Comparison of ENCODE assay signal across 30 mouse cellular contexts in the genomic region with DNA sequence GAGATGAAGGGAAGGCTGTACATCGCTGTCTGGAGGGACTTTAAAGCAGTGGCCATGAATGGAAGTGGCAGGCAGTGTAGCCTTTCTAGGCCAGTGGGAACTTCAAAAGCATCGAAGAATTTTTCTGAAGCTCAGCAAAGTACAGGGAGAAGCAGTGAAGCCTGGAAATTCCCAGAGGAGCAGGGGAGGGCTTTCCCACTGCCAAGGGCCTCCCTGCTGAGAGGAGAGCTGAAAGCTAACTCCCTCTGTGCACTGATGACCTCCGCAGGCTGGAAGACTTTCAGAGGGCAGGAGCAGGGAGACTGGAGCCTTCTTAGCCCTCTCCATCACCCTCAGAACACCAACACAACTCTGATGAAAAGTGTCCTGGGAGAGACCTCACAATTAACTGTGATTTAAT. TPM values are rescaled to one million over a fixed set of nuclear protein-coding genes. Genes with fewer than 3 reads are reported as not detected.
DNase-seq lines count a peak whose midpoint lies in the region; ATAC-seq and TF ChIP-seq lines count a peak whose summit lies in the region.
"Had no signal": no experiment of that assay in that cellular context is flagged by ENCODE, and none has a peak within 500 bp of the region (broad histone marks: within the 10 kb centered on the region; RNA-seq: fewer than 3 reads in every experiment).

No protein-coding gene starts in this region.

- DNase-seq in forebrain, embryonic 10.5 days (ENCODE audit: extremely low spot score, low spot score) = no peak
- no peak for DNase-seq in forebrain, embryonic 11.5 days (ENCODE audit: low spot score)
- peak; percentile 44 for DNase-seq in kidney, postnatal 0 days (ENCODE audit: low spot score)
- DNase-seq in kidney, adult 18-20 months = no peak
- DNase-seq in midbrain, postnatal 0 days (ENCODE audit: low spot score) = peak; percentile 3
- no peak for DNase-seq in midbrain, embryonic 11.5 days (ENCODE audit: low spot score, missing footprints)
- DNase-seq in mesoderm, embryonic 11.5 days (ENCODE audit: low read depth, low spot score) = peak; percentile 44
- DNase-seq: cerebellum, adult 8-10 months; cerebellum, postnatal 36 days; gastrocnemius, postnatal 25 days; heart, adult 2 months; left cerebral cortex, postnatal 4 days; lung, embryonic 14.5 days; thymus, postnatal 25 days had no signal

- H3K4me2 ChIP-seq in forebrain, embryonic 11.5 days (ENCODE audit: low read depth, low read length, severe bottlenecking) = no peak overlapping the region
- no peak overlapping the region for H3K4me2 ChIP-seq in kidney, postnatal 0 days (ENCODE audit: low read length)
- no peak overlapping the region for H3K4me2 ChIP-seq in midbrain, postnatal 0 days (ENCODE audit: low read depth, low read length, poor library complexity, severe bottlenecking)
- no peak overlapping the region for H3K4me2 ChIP-seq in midbrain, embryonic 11.5 days
- H3K4me2 ChIP-seq: forebrain, embryonic 12.5 days; hindbrain, embryonic 13.5 days; limb, embryonic 15.5 days; lung, embryonic 14.5 days had no signal

- H3K9me3 ChIP-seq in forebrain, embryonic 10.5 days = no peaks in the 10 kb centered on the region
- no peaks in the 10 kb centered on the region for H3K9me3 ChIP-seq in forebrain, embryonic 11.5 days (ENCODE audit: control insufficient read depth, low read length)
- no peaks in the 10 kb centered on the region for H3K9me3 ChIP-seq in kidney, postnatal 0 days (replicated peaks; ENCODE audit: low read length)
- H3K9me3 ChIP-seq in midbrain, postnatal 0 days (ENCODE audit: low read length) = no peaks in the 10 kb centered on the region
- H3K9me3 ChIP-seq in midbrain, embryonic 11.5 days (ENCODE audit: control insufficient read depth, low read length) = no peaks in the 10 kb centered on the region
- H3K9me3 ChIP-seq: forebrain, embryonic 12.5 days; hindbrain, embryonic 13.5 days; limb, embryonic 15.5 days had no signal

- no peak for ATAC-seq in forebrain, embryonic 11.5 days (replicated peaks; ENCODE audit: low FRiP score)
- ATAC-seq in kidney, postnatal 0 days (replicated peaks; ENCODE audit: low FRiP score, low read depth) = no peak
- ATAC-seq in midbrain, postnatal 0 days (ENCODE audit: low FRiP score) = no peak
- no peak for ATAC-seq in midbrain, embryonic 11.5 days (ENCODE audit: low FRiP score)
- ATAC-seq in megakaryocyte-erythroid progenitor cell, adult 5-6 weeks (replicated peaks; ENCODE audit: low FRiP score, low TSS enrichment, poor library complexity, severe bottlenecking) = no peak
- ATAC-seq: activated CD4-positive, CD25-positive, alpha-beta regulatory T cell, adult 4 months; inflammation-experienced regulatory T-cells, adult 6 months had no signal

- H3K4me3 ChIP-seq in forebrain, embryonic 10.5 days = no peak overlapping the region
- H3K4me3 ChIP-seq in forebrain, embryonic 11.5 days (ENCODE audit: low read depth, low read length) = no peak overlapping the region
- no peak overlapping the region for H3K4me3 ChIP-seq in kidney, postnatal 0 days (replicated peaks; ENCODE audit: low read depth, low read length)
- no peak overlapping the region for H3K4me3 ChIP-seq in midbrain, postnatal 0 days (ENCODE audit: low read depth, low read length)
- H3K4me3 ChIP-seq in midbrain, embryonic 11.5 days (ENCODE audit: low read depth, low read length) = no peak overlapping the region
- H3K4me3 ChIP-seq: forebrain, embryonic 12.5 days; heart, adult 2 months; hindbrain, embryonic 13.5 days; limb, embryonic 15.5 days had no signal

- WGBS in forebrain, embryonic 10.5 days = 39% methylated on average over 3 of the region's 3 CpGs
- WGBS in forebrain, embryonic 11.5 days = 28% methylated on average over 3 of the region's 3 CpGs
- WGBS in kidney, postnatal 0 days = 16% methylated on average over 3 of the region's 3 CpGs
- 21% methylated on average over 3 of the region's 3 CpGs for WGBS in midbrain, postnatal 0 days
- WGBS in midbrain, embryonic 11.5 days = 40% methylated on average over 3 of the region's 3 CpGs

- no peak for TF ChIP-seq CTCF in kidney, postnatal 0 days (IDR thresholded peaks at IDR 0.05; ENCODE audit: low read depth)
- TF ChIP-seq CTCF in midbrain, postnatal 0 days (IDR thresholded peaks at IDR 0.05) = no peak

- H3K9ac ChIP-seq in forebrain, embryonic 11.5 days (ENCODE audit: low read length) = no peak overlapping the region
- no peak overlapping the region for H3K9ac ChIP-seq in kidney, postnatal 0 days (ENCODE audit: low read depth, low read length)
- H3K9ac ChIP-seq in midbrain, postnatal 0 days (replicated peaks; ENCODE audit: low read length, poor library complexity, severe bottlenecking) = no peak overlapping the region
- no peak overlapping the region for H3K9ac ChIP-seq in midbrain, embryonic 11.5 days (ENCODE audit: low read length)
- H3K9ac ChIP-seq: forebrain, embryonic 12.5 days; hindbrain, embryonic 13.5 days; limb, embryonic 15.5 days; liver, embryonic 14.5 days; lung, embryonic 14.5 days had no signal

- H3K4me1 ChIP-seq in forebrain, embryonic 10.5 days = peaks cover 5% of the 10 kb centered on the region
- H3K4me1 ChIP-seq in forebrain, embryonic 11.5 days (replicated peaks; ENCODE audit: control insufficient read depth, insufficient read depth, low read length) = no peaks in the 10 kb centered on the region
- no peaks in the 10 kb centered on the region for H3K4me1 ChIP-seq in kidney, postnatal 0 days (replicated peaks; ENCODE audit: insufficient read depth, low read length)
- H3K4me1 ChIP-seq in midbrain, postnatal 0 days (ENCODE audit: insufficient read depth, low read length) = no peaks in the 10 kb centered on the region
- no peaks in the 10 kb centered on the region for H3K4me1 ChIP-seq in midbrain, embryonic 11.5 days (ENCODE audit: control insufficient read depth, insufficient read depth, low read length)
- H3K4me1 ChIP-seq: limb, embryonic 15.5 days had no signal

- no peaks in the 10 kb centered on the region for H3K27me3 ChIP-seq in forebrain, embryonic 10.5 days (ENCODE audit: poor library complexity, severe bottlenecking)
- no peaks in the 10 kb centered on the region for H3K27me3 ChIP-seq in forebrain, embryonic 11.5 days (ENCODE audit: control insufficient read depth, insufficient read depth, low read length)
- no peaks in the 10 kb centered on the region for H3K27me3 ChIP-seq in kidney, postnatal 0 days (ENCODE audit: insufficient read depth, low read length)
- no peaks in the 10 kb centered on the region for H3K27me3 ChIP-seq in midbrain, postnatal 0 days (ENCODE audit: insufficient read depth, low read length)
- no peaks in the 10 kb centered on the region for H3K27me3 ChIP-seq in midbrain, embryonic 11.5 days (ENCODE audit: control insufficient read depth, insufficient read depth, low read length)
- H3K27me3 ChIP-seq: forebrain, embryonic 12.5 days; hindbrain, embryonic 13.5 days; limb, embryonic 15.5 days had no signal

- peak overlapping the region; percentile 54; the same call in 1 of the 2 replicates for H3K27ac ChIP-seq in forebrain, embryonic 10.5 days
- no peak overlapping the region for H3K27ac ChIP-seq in forebrain, embryonic 11.5 days (ENCODE audit: low read depth, low read length)
- H3K27ac ChIP-seq in kidney, postnatal 0 days = no peak overlapping the region
- no peak overlapping the region for H3K27ac ChIP-seq in midbrain, postnatal 0 days (ENCODE audit: low read depth, low read length)
- H3K27ac ChIP-seq in midbrain, embryonic 11.5 days (ENCODE audit: low read depth, low read length) = no peak overlapping the region
- H3K27ac ChIP-seq: forebrain, embryonic 12.5 days; heart, adult 2 months; hindbrain, embryonic 13.5 days; limb, embryonic 15.5 days; liver, embryonic 14.5 days had no signal

- no peaks in the 10 kb centered on the region for H3K36me3 ChIP-seq in forebrain, embryonic 10.5 days (replicated peaks)
- H3K36me3 ChIP-seq in forebrain, embryonic 11.5 days (ENCODE audit: control insufficient read depth, insufficient read depth, low read length) = no peaks in the 10 kb centered on the region
- no peaks in the 10 kb centered on the region for H3K36me3 ChIP-seq in kidney, postnatal 0 days (ENCODE audit: insufficient read depth, low read length)
- H3K36me3 ChIP-seq in midbrain, postnatal 0 days (ENCODE audit: insufficient read depth, low read length) = no peaks in the 10 kb centered on the region
- no peaks in the 10 kb centered on the region for H3K36me3 ChIP-seq in midbrain, embryonic 11.5 days (ENCODE audit: control insufficient read depth, insufficient read depth, low read length)
- H3K36me3 ChIP-seq: forebrain, embryonic 12.5 days; hindbrain, embryonic 13.5 days; limb, embryonic 15.5 days had no signal

RNA-seq across cellular contexts. Expression of a gene that starts 27.0 kb away (rescaled TPM):
- not detected in 2 replicates for polyA plus RNA-seq in forebrain, embryonic 10.5 days (2016; fragmentation: Nextera tagmentation; extraction: Ambion mirVana)
- polyA plus RNA-seq in forebrain, embryonic 11.5 days (2014; fragmentation: Nextera tagmentation; extraction: Ambion mirVana) = not detected in 2 replicates
- 0.03 TPM in 1 of 2 replicates, not detected in the other for polyA plus RNA-seq in kidney, postnatal 0 days (2015; fragmentation: Nextera tagmentation; extraction: Ambion mirVana)
- not detected in 2 replicates for total RNA-seq in midbrain, postnatal 0 days (2014; rRNA removed)
- polyA plus RNA-seq in midbrain, postnatal 0 days (2015; fragmentation: Nextera tagmentation; extraction: Ambion mirVana) = not detected in 2 replicates
- not detected in 2 replicates for polyA plus RNA-seq in midbrain, embryonic 11.5 days (2014; fragmentation: Nextera tagmentation; extraction: Ambion mirVana)
- not detected in 2 replicates for total RNA-seq in megakaryocyte-erythroid progenitor cell, adult 5-6 weeks (2014; fragmentation: Nextera tagmentation)
- not detected in 2 replicates for total RNA-seq in megakaryocyte-erythroid progenitor cell, adult 5-6 weeks (2017)
- total RNA-seq: gastrocnemius, postnatal 25 days; heart, adult 2 months; heart, postnatal 25 days; layer of hippocampus, postnatal 10 days; left cerebral cortex, adult 8-10 months; left cerebral cortex, postnatal 4 days; MEL had no signal
- polyA plus RNA-seq: brain, embryonic 14.5 days; C2C12; forebrain, embryonic 12.5 days; heart, adult 2 months; hindbrain, embryonic 13.5 days; limb, embryonic 15.5 days; liver, embryonic 14.5 days; lung, embryonic 14.5 days; neural tube, embryonic 11.5 days; spleen, adult 2 months; testis, adult 2 months had no signal

RNA-seq across cellular contexts. Expression of a gene that starts 48.9 kb away (rescaled TPM):
- 55.2 and 59.0 TPM in 2 replicates for polyA plus RNA-seq in forebrain, embryonic 10.5 days (2016; fragmentation: Nextera tagmentation; extraction: Ambion mirVana)
- 56.7 and 58.3 TPM in 2 replicates for polyA plus RNA-seq in forebrain, embryonic 11.5 days (2014; fragmentation: Nextera tagmentation; extraction: Ambion mirVana)
- 57.6 and 66.5 TPM in 2 replicates for polyA plus RNA-seq in kidney, postnatal 0 days (2015; fragmentation: Nextera tagmentation; extraction: Ambion mirVana)
- total RNA-seq in midbrain, postnatal 0 days (2014; rRNA removed) = 89.2 and 93.9 TPM in 2 replicates
- polyA plus RNA-seq in midbrain, postnatal 0 days (2015; fragmentation: Nextera tagmentation; extraction: Ambion mirVana) = 68.5 and 71.7 TPM in 2 replicates
- polyA plus RNA-seq in midbrain, embryonic 11.5 days (2014; fragmentation: Nextera tagmentation; extraction: Ambion mirVana) = 44.2 and 45.9 TPM in 2 replicates
- 69.1 and 70.3 TPM in 2 replicates for total RNA-seq in megakaryocyte-erythroid progenitor cell, adult 5-6 weeks (2014; fragmentation: Nextera tagmentation)
- 32.5 and 51.1 TPM in 2 replicates for total RNA-seq in megakaryocyte-erythroid progenitor cell, adult 5-6 weeks (2017)

RNA-seq across cellular contexts. Expression of a gene that starts 57.8 kb away (rescaled TPM):
- 42.5 and 44.0 TPM in 2 replicates for polyA plus RNA-seq in forebrain, embryonic 10.5 days (2016; fragmentation: Nextera tagmentation; extraction: Ambion mirVana)
- 50.9 and 53.5 TPM in 2 replicates for polyA plus RNA-seq in forebrain, embryonic 11.5 days (2014; fragmentation: Nextera tagmentation; extraction: Ambion mirVana)
- polyA plus RNA-seq in kidney, postnatal 0 days (2015; fragmentation: Nextera tagmentation; extraction: Ambion mirVana) = 80.9 and 84.4 TPM in 2 replicates
- total RNA-seq in midbrain, postnatal 0 days (2014; rRNA removed) = 75.7 and 87.8 TPM in 2 replicates
- polyA plus RNA-seq in midbrain, postnatal 0 days (2015; fragmentation: Nextera tagmentation; extraction: Ambion mirVana) = 56.4 and 67.6 TPM in 2 replicates
- 38.3 and 38.4 TPM in 2 replicates for polyA plus RNA-seq in midbrain, embryonic 11.5 days (2014; fragmentation: Nextera tagmentation; extraction: Ambion mirVana)
- 25.5 and 28.5 TPM in 2 replicates for total RNA-seq in megakaryocyte-erythroid progenitor cell, adult 5-6 weeks (2014; fragmentation: Nextera tagmentation)
- 16.9 and 18.6 TPM in 2 replicates for total RNA-seq in megakaryocyte-erythroid progenitor cell, adult 5-6 weeks (2017)

RNA-seq across cellular contexts. Expression of a gene that starts 57.9 kb away (rescaled TPM):
- 247 and 249 TPM in 2 replicates for polyA plus RNA-seq in forebrain, embryonic 10.5 days (2016; fragmentation: Nextera tagmentation; extraction: Ambion mirVana)
- polyA plus RNA-seq in forebrain, embryonic 11.5 days (2014; fragmentation: Nextera tagmentation; extraction: Ambion mirVana) = 233 and 240 TPM in 2 replicates
- 544 and 545 TPM in 2 replicates for polyA plus RNA-seq in kidney, postnatal 0 days (2015; fragmentation: Nextera tagmentation; extraction: Ambion mirVana)
- total RNA-seq in midbrain, postnatal 0 days (2014; rRNA removed) = 240 and 263 TPM in 2 replicates
- 374 and 394 TPM in 2 replicates for polyA plus RNA-seq in midbrain, postnatal 0 days (2015; fragmentation: Nextera tagmentation; extraction: Ambion mirVana)
- 229 and 237 TPM in 2 replicates for polyA plus RNA-seq in midbrain, embryonic 11.5 days (2014; fragmentation: Nextera tagmentation; extraction: Ambion mirVana)
- total RNA-seq in megakaryocyte-erythroid progenitor cell, adult 5-6 weeks (2014; fragmentation: Nextera tagmentation) = 184 and 235 TPM in 2 replicates
- total RNA-seq in megakaryocyte-erythroid progenitor cell, adult 5-6 weeks (2017) = 106 and 168 TPM in 2 replicates

Comparison
In these comparisons a context has a peak if more than half of its experiments do, and no peak if none do; other contexts are left out.
1. DNase-seq: peak in kidney, postnatal 0 days (single experiment), midbrain, postnatal 0 days (single experiment) and mesoderm, embryonic 11.5 days (single experiment); none in forebrain, embryonic 10.5 days (single experiment), forebrain, embryonic 11.5 days (single experiment), kidney, adult 18-20 months (single experiment) and midbrain, embryonic 11.5 days (single experiment).